ENCODE assay signal across 18 mouse cellular contexts in the genomic region with DNA sequence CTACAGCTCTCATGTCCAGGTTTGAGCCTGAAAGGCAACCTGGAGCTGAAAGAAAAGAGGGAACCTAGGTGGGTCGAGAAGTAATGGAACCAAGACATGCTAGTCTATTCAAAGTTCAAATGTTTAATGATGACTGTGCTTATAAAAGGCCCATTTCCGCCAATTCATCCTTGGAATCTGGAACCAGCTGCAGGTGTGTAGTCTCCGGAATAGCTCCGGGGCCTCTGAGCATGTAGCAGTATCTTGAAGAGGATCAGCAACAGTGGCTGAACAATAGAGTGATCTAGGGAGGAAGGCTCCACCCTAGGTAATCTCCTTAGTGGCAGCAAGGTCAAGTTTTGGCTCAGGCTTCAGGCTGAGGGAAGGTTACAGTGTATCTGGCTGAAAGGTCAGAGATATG.
"Had no signal": no experiment of that assay in that cellular context is flagged by ENCODE, and none has a peak within 500 bp of the region (broad histone marks: within the 10 kb centered on the region; RNA-seq: fewer than 3 reads in every experiment).

No protein-coding gene starts in this region.

- H3K9me3 ChIP-seq: liver, embryonic 15.5 days; lung, embryonic 15.5 days; midbrain, embryonic 13.5 days; midbrain, embryonic 15.5 days; neural tube, embryonic 13.5 days; neural tube, embryonic 15.5 days; stomach, embryonic 15.5 days had no signal

- H3K27ac ChIP-seq: liver, embryonic 15.5 days; lung, embryonic 15.5 days; macrophage; midbrain, embryonic 13.5 days; midbrain, embryonic 15.5 days; neural tube, embryonic 13.5 days; neural tube, embryonic 15.5 days; stomach, embryonic 15.5 days; stomach, postnatal 0 days had no signal

- H3K9ac ChIP-seq: liver, embryonic 15.5 days; liver, postnatal 0 days; lung, embryonic 15.5 days; midbrain, embryonic 13.5 days; midbrain, embryonic 15.5 days; neural tube, embryonic 13.5 days; neural tube, embryonic 15.5 days; stomach, embryonic 15.5 days had no signal

- H3K4me1 ChIP-seq: liver, embryonic 15.5 days; lung, embryonic 15.5 days; megakaryocyte, embryonic 14.5 days; midbrain, embryonic 13.5 days; midbrain, embryonic 15.5 days; neural tube, embryonic 13.5 days; neural tube, embryonic 15.5 days; stomach, embryonic 15.5 days had no signal

- H3K4me3 ChIP-seq: liver, embryonic 15.5 days; lung, embryonic 15.5 days; megakaryocyte, embryonic 14.5 days; midbrain, embryonic 13.5 days; midbrain, embryonic 15.5 days; neural tube, embryonic 13.5 days; neural tube, embryonic 15.5 days; stomach, embryonic 15.5 days had no signal

- H3K36me3 ChIP-seq: liver, embryonic 15.5 days; lung, embryonic 15.5 days; midbrain, embryonic 13.5 days; midbrain, embryonic 15.5 days; neural tube, embryonic 13.5 days; neural tube, embryonic 15.5 days; stomach, embryonic 15.5 days had no signal

- DNase-seq: liver, postnatal 0 days; lung, adult 2 months; lung, postnatal 14 days; lung, postnatal 36 days; right cerebral cortex, postnatal 14 days; thymus, adult 2 months; thymus, postnatal 25 days; thymus, postnatal 4 days had no signal
